Mouse (Mus musculus) heart, adult 18-20 months (tissue): ENCODE results near the gene Trappc4. TPM values are rescaled to one million over a fixed set of nuclear protein-coding genes. Genes with fewer than 3 reads are reported as not detected.

Experiments used
- DNase-seq, 2 experiments: peaks; one replicate each; pipeline ENCODE4 v3.0.0; 2021 to 2022; ENCODE audit warnings: mixed read lengths in 1 of 2
- microRNA-seq, 2 experiments: library from miRNA; unstranded; fragments of <30 nt; microRNA quantifications; one replicate each; pipeline ENCODE4 v1.2.0; 2022
- total RNA-seq, 2 experiments: library from RNA; stranded (reverse); gene quantifications; 2 replicates each; pipeline ENCODE4 v1.2.3; 2021

Trappc4 gene
- total RNA-seq, 2 experiments from 2014 or later, result 42.0 to 43.6 TPM

DNA sequence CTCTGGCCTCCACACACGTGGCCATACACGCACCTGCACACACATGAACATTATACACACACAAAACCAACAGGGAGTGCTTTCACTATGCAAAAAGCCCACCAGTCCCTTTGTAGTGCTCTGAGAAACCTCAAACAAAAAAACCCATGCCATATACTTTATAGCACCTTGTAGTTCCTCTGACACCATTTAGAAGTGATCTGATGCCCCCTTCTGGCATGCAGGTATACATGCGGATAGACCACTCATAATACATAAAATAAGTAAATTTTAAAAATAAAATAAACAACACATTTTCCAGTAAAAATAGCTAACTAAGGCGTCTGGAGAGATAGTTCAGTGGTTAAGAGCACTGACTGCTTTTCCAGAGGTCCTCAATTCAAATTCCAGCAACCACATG, 50.2 kb downstream of the Trappc4 start:
- DNase-seq, result no peak

Small RNAs within 50 kb of the gene (microRNA-seq; reads per million reads assigned to microRNA genes)
- gene Mir7085, result 0.38 to 0.54 reads per million in 2 experiments

Other genes starting within 250 kb of the Trappc4 start
- gene Cbl, start 173.6 kb downstream of the Trappc4 start, total RNA-seq, result 10 to 100 TPM; 18.0 to 18.5 TPM
- gene Ccdc153, start 166.9 kb downstream of the Trappc4 start, total RNA-seq, result 1 to 10 TPM in 1 of 2 experiments, not detected in 1; 1.7 TPM
- 1 to 10 TPM; 4.6 to 5.4 TPM for gene Pdzd3, start 156.1 kb downstream of the Trappc4 start, total RNA-seq
- gene Nlrx1, start 139.0 kb downstream of the Trappc4 start, total RNA-seq, result 10 to 100 TPM; 21.7 to 25.6 TPM
- under 1 TPM; 0.30 to 0.85 TPM for gene Abcg4, start 119.0 kb downstream of the Trappc4 start, total RNA-seq
- gene Hinfp, start 101.9 kb downstream of the Trappc4 start, total RNA-seq, result 1 to 10 TPM; 8.1 TPM
- gene C2cd2l, start 87.3 kb downstream of the Trappc4 start, total RNA-seq, result 10 to 100 TPM; 13.7 to 19.6 TPM
- gene Dpagt1, start 81.6 kb downstream of the Trappc4 start, total RNA-seq, result 10 to 100 TPM; 17.8 to 18.2 TPM
- gene H2afx, start 72.9 kb downstream of the Trappc4 start, total RNA-seq, result 10 to 100 TPM; 10.7 TPM
- gene Hmbs, start 63.4 kb downstream of the Trappc4 start, total RNA-seq, result 10 to 100 TPM; 50.0 to 50.8 TPM
- gene Vps11, start 45.9 kb downstream of the Trappc4 start, total RNA-seq, result 10 to 100 TPM; 14.4 to 18.3 TPM
- gene Hyou1, start 28.1 kb downstream of the Trappc4 start, total RNA-seq, result 10 to 100 TPM; 46.6 to 65.5 TPM
- 10 to 100 TPM; 17.8 to 20.3 TPM for gene Slc37a4, start 10.7 kb downstream of the Trappc4 start, total RNA-seq
- gene Rps25, start 461 bp downstream of the Trappc4 start, total RNA-seq, result 100 to 1,000 TPM; 788 to 877 TPM
- 1 to 10 TPM; 5.0 to 6.0 TPM for gene Ccdc84, start 11.0 kb upstream of the Trappc4 start, total RNA-seq
- gene Foxr1, start 33.5 kb upstream of the Trappc4 start, total RNA-seq, result not detected
- not detected for gene Upk2, start 47.4 kb upstream of the Trappc4 start, total RNA-seq
- 10 to 100 TPM; 36.2 to 41.7 TPM for gene Bcl9l, start 75.2 kb upstream of the Trappc4 start, total RNA-seq
- 1 to 10 TPM in 1 of 2 experiments, under 1 TPM in 1; 0.37 to 2.8 TPM for gene Cxcr5, start 154.3 kb upstream of the Trappc4 start, total RNA-seq
- 10 to 100 TPM; 89.2 to 90.7 TPM for gene Ddx6, start 197.3 kb upstream of the Trappc4 start, total RNA-seq